Mouse (Mus musculus): Measurements from ENCODE around the gene Pgk1.
"Not testable (repeated sequence)": the region's sequence is repeated elsewhere in the genome, so short reads cannot be mapped to it uniquely, and the experiment has no call there.

Gene Pgk1

DNA sequence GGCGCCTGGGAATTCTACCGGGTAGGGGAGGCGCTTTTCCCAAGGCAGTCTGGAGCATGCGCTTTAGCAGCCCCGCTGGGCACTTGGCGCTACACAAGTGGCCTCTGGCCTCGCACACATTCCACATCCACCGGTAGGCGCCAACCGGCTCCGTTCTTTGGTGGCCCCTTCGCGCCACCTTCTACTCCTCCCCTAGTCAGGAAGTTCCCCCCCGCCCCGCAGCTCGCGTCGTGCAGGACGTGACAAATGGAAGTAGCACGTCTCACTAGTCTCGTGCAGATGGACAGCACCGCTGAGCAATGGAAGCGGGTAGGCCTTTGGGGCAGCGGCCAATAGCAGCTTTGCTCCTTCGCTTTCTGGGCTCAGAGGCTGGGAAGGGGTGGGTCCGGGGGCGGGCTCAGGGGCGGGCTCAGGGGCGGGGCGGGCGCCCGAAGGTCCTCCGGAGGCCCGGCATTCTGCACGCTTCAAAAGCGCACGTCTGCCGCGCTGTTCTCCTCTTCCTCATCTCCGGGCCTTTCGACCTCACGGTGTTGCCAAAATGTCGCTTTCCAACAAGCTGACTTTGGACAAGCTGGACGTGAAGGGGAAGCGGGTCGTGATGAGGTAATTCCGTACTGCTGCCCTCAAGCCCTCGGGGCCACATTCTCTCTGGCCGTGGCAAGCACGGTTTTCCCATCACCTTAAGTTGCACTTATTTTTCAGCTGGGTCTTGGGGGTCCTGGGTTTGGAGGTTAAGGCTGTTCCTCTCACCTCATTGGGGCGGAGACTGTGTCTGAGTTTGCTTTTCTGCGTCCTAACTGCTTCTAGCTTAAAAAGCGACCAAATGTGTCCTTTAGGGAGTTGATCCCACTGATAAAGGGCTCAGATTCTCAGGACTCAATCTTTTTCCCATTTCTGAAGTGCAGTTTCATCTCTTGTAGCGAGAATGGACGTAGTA, at the start of gene Pgk1:
Pgk1 (plus strand) TSS at position 388 of the 937 bp plus-strand sequence.
- peak; percentile 95 for DNase-seq

DNA sequence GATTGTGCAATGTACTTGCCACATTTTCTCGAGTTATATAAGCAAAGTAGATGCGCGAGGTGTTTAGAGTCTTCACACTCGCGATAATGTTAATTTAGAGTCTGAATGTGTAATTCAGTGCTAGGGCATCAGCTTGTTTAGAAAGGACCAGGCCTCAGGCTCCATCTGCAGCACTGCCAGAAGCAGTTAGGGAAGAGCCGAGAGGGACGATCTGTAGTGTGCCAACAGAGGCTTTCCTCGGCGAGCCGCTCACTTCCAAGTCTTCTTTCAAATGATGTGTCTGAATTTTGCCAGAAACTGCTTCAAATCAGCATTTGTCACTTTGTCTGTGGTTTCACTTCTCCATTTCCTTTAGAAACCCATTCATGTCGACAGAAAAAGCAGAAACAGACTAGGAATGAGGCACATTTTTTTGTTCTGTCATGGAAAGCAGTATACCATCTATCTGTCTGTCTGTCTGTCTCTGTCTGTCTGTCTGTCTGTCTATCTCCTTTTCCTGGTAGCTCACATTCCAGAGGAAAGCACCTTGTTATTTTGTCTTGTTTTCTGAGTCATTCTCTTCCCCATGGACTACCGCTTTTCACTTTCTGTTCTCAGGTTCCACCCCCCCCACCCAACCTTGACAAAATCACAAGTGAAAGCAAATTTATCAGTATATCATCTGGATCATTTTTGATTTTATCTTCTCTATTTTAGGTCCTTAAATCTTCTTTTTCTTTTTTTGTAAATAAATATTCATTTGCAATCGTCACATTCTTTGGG, 47.4 kb upstream of the Pgk1 start:
- no peak for DNase-seq

DNA sequence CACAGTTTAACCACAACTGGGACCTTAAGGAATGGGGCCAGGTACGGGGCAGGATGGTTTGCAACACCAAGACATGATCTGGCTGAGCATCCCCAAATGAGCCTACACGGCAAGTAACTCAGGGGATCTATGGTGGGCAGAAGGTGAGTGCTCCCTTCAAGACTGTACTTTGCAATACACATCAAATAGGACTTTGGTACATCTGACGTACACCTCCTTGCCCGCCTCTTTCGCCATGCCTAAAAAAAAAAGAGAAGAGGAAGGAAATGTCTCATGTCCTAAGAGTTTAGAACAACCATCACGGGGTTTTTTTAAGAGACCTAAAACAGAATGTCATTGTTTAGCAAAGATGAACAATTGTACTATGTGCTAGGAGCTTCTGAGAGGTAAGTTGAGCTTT, 44.0 kb upstream of the Pgk1 start, which contains the start of gene Tlr13:
Tlr13 (plus strand) TSS at position 269 of the 400 bp plus-strand sequence.
- DNase-seq, result no peak

DNA sequence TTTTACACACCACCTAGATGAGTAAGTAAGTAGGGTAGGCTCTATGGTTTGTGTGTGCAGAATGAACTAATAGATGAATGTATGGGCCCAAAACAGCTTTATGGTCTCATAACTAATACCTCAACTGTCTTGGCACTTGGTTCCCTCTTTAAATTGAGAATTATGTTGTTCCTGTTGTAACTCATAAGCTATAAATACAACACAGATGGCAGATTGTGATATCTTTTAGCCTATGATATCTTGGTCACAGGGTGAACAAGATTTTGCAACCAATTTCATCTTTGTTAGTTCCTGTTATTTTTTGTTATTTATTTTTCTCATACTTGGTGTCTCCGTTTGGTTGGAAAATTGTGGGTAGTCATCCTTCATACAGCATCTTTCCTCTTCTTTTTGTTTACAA, 38.7 kb upstream of the Pgk1 start:
- DNase-seq, result no peak

DNA sequence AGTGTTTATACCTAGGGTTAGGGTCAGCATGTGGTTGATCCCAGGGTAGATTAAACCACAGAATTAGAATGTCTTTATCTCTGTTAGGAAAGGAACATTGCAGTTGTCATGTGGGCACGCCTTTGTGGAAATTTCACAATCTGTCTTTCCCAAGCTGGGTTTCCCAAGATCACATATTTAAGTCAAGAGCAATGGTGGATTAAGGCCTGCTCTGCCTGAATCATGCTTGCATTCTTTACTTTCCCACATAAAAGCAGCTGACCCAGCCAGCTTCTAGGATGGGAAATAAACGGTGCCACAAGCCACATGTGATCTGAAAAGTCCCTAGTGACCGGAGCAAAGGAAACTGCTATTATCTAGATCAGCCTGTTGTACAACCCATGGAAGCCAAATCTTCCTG, 37.4 kb upstream of the Pgk1 start:
- DNase-seq, result no peak

DNA sequence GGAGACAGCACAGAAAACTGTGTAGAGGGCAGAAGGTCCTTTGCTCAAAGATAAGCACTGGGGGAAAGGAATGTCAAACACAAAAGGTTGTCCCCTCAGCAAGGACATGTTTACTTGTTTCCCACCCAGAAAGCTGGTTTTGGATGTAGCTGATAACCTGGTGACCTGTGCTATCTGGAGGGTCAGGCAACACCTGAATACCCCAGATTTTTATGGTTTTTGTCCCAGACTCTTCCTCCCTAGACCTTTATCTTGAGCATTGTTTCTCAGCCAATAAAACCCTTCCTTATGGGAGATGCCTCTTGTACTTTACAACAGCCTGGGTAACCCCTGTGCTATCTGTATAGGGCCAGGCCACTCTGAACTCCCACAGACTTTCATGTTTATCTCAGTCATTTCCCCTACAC, 32.7 kb upstream of the Pgk1 start:
- DNase-seq, result no peak

DNA sequence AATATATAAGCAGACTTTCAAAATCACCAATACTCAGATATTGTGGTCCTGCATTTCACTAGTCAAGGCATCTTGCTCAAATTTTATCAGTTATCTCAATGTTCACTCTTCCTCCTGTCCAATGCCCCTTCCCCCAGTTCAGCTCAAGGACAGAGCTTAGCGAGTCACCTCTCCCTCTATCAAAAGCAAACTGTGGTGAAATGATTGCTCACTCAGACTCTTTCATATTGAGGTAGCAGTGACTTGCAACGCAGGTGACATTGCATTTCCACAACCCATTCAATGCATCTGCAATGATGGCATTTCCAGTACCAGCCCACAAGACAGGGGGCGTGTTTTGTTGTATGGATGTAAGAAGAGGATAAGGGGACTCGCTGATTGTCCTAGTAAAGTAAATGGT, 31.0 kb upstream of the Pgk1 start:
- DNase-seq, result no peak

DNA sequence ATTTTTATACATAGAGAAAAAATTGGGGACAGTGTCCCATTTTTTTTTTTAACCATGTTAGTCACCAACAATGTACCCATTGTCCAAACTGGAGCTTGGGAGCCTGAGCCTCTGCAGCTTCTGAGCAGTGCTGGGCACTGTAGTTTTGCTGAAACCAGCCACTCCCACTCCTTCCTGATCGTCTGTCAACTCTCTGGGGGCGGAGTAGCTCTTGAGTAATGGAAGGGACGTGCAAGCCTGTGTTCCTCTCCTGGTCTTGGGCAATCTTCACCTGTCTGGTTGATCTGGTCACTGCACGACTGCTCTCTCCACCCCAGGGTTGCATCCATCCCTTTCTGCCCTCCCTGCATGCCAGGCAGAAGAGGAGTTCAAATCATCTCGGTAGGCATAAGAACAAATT, 22.9 kb upstream of the Pgk1 start:
- no peak for DNase-seq

DNA sequence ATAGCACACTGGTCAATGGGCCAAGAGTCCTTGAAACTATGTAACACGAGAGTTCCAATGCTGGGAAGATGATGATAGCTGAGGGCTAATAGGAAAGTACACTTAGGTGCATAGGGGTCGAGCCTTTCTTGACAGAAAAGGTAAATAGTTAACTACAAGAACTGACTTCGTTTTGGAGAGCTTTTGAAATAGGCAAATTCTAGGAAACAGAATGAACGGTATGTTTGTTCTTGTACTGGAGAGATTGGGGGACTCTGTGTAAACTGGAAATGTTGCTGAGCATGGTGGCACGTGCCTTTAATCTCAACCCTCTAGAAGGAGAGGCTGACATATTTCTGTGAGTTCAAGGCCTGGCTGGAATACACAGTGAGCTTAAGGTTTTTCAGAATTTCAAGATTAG, 22.3 kb upstream of the Pgk1 start:
- no peak for DNase-seq

DNA sequence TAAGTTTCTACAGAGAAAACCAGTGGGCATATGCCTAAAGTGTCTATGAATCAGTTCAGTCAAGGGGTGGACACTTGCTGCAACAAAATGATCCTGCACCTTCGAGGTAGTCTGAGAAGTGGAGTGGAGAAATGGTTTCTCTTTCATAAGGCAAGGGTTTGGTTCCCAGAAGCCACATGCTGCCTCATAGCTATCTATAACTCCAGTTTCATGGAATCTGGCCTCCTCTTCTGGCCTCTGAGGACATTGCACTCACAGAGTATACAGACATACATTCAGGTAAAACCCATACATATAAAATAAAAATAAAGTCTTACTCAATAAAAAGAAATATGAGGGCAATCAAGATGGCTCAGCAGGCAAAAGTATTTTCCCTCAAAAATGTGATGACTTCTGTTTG, 21.8 kb upstream of the Pgk1 start:
- no peak for DNase-seq

DNA sequence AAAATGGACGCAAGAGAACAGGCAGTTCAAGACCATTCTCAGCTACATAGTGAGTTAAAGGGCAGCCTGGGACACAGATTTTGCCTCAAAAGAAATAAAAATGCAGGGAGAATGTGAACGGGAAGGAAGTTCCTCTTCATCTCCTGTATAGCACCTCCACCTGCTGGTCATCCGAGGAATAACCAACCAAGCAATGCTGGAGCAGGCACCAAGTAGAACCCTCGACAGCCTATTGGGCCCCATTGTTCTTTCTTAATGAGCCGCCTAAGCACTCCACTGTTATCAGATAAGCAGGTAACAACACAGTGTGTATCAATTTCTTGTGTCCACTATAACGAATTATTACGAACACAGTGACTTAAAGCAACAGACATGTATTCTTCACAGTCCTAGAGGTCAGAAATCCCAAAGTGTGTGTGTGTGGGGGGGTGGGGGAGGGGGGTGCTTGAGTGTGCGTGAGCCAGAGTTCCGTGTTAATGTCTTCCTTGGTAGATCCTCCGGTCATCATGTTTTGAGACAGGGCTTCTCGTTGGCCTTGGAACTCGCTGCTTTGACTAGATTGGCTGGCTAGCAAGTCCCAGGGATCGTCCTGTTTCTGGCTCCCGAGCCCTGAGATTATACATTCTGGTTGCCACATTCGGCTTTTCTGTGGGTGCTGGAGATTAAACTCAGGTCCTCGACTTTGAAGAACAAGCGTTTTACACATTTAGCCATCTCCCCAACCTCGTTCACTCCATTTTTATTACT, 15.6 kb upstream of the Pgk1 start:
- DNase-seq, result peak; percentile 85

DNA sequence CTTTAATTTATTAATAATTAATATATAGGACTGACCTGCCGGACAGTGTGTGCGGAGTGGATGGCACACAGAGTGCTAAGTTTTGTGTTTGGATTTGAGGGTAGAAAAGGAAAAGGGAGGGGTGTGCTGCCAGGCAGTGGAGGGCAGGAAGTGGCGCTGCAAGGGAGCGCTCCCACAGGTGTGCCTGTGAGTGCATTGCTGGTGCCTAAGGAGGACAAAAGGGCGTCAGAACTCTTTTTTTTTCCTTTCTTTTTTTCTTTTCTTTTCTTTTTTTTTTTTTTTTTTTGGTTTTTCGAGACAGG, 15.1 kb upstream of the Pgk1 start:
- peak; percentile 9 for DNase-seq

DNA sequence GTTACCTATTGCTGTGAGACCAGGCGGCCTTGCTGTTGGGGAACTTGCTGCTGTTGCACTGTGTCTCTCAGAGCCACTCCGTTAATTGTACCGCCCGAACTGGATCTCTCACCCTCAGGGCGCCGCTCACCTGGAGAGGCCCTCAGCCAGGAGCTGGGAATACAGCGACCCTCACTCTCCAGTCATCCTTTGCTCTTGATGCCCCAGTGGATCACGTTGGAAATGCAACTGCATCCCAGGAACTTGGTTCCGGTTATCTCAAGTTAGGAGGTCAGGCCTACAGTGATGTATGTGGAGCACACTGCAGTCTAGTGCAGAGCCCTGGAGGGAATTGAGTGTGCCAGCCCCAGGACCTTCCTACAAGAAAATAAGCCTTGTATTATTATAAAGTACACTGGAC, 10.6 kb upstream of the Pgk1 start:
- DNase-seq, result no peak

DNA sequence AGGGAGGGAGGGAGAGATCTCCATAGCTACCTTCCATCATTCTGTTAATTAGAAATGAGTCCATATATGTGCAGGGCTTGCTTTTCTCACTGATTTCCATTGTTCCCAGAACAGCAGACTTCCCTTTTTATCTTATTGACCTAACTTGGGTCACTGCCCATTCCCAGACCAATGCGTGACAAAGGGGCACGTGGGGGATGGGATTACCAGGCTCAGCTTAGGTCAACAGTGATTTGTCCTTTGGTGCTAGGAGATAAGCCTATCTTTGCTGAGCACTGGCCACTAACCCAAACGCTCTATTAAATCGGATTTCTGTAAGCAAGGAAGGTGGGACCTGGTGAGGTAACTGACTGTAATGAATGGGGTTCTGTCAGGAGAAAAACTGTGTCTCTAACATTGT, 2.6 kb upstream of the Pgk1 start:
- no peak for DNase-seq

DNA sequence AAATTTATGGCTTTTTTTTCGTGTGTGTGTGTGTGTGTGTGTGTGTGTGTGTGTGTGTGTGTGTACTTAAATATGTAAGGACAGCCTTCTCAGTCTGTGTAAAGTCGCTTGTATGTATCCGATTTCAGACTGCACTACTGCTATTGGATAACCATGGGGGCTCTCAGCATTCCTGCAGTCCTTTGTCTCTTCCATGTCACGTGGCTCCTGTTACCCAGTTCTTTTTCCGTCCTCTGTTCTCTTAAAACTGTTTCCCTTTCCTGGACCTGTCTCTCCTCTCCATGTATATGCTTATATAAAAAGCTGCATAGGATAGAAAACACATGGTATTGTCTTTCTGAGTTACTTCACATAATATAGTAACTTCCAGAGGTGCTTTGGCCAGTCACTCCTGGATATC, 1.2 kb upstream of the Pgk1 start:
- no peak for DNase-seq

DNA sequence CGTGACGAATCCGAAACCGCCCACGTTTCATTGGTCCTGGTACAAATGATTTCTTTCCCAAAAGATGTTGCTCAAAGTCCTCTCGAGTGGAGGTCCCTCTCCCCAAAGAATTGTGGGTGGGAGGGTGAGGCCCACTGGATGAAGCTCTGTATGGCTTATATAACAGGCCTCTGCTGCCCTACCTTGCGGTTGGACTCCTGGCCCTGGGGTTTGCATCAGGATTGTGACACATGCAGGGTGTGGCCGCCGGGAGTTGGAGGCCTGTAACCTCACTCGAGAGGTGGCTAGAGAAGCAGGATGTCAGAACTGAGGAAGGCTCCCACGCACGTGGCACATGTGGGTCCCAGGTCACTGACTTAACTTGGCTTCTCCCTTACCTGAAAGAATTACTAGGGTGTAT, 837 bp downstream of the Pgk1 start:
- peak; percentile 36 for DNase-seq

DNA sequence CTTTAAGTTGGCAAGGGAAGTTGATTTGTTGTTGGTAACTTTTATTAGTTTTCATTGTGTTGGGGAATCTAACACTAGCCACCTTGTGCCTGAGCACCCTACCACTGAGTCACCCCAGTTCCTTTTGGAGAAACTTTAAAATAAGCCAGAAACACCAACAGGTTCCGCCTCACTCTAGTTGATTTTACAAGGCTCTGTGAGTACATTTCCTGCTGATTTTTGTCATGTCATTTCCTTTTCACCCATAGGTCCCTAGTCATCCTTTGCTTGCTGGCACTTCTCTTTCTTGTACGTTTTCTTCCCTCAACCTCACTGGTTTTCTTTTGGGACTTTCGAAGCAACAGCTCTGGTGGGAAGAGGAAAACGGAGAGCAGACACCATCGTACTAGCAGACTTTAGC, 2.5 kb downstream of the Pgk1 start:
- no peak for DNase-seq

DNA sequence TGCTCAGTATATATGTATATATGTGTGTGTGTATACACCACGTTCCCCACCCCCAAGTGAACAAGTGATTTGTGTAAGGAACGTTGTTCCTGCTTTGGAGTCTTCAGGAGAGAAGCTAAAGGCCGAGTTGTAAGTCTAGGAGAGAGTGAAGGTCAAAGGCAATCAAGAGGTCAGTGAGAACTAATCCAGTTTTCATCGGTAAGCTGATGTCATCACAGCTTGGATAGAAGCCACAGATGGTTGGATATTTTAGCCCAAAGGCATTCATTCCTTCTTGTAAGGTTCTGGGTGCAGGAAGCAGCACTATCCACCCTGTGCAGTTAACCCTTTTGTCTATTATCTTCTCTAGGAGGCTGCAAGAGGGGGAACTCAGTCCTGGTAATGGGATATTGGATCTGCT, 3.2 kb downstream of the Pgk1 start:
- DNase-seq, result no peak

DNA sequence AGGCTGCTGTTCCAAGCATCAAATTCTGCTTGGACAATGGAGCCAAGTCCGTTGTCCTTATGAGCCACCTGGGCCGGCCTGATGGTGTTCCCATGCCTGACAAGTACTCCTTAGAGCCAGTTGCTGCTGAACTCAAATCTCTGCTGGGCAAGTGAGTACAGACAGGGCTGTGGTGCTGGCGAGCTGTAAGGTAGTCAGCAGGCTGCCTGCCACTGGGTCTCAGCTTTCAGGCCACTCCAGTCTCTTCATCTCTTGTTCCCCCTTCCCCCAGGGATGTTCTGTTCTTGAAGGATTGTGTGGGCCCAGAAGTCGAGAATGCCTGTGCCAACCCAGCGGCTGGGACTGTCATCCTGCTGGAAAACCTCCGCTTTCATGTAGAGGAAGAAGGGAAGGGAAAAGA, 7.5 kb downstream of the Pgk1 start:
- DNase-seq, result not testable (repeated sequence)

DNA sequence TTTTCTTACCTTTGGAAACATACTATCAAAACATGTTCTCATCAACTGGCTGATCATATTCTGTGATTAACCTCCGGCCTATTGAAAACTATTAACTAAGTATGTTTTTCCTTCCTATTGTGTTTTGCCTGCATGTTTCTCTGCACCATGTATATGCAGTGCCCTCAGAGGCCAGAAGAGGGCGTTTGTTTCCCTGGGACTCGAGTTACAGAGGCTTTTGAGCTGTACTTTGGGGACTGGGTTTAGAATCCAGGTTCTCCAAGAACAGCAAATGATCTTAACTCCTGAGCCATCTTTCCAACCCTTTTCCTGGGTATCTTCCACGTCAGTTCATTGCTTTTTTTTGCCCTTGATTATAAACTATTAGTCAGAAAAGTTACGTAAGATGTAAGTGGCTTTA, 10.4 kb downstream of the Pgk1 start:
- no peak for DNase-seq

DNA sequence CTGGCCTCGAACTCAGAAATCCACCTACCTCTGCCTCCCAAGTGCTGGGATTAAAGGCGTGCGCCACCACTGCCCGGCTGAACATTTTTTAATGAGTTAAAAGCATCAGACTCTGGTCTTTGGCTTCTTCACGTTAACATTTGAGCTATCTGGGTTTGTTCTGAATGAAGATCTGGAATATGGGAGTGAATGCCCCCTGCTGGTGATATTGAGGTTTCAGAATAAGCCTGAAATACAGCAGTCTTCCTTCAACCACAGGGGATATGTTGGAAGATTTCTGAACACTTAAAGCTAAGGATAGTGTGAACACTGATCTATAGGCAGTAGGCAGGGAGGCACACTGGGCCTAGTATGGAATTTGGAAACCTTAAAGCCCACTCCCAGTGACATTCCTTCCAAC, 12.0 kb downstream of the Pgk1 start:
- no peak for DNase-seq

DNA sequence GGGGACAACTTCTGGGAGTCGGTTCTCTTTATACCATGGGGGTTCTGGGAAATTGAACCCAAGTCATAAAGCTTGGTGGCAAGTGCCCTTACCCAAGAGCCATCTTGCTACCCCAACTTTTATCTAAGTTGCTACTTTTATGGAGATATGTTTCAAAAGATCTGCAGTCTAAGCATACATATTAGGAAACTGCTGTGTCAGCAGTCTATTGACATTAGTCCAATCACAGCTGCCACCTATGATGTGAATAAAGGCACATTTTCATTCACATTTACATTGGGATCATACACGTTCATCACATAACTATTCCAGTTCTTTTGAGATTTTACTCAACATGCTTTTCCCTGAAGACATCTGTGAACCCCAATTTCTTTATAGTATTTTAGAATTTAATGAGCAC, 22.2 kb downstream of the Pgk1 start:
- no peak for DNase-seq

DNA sequence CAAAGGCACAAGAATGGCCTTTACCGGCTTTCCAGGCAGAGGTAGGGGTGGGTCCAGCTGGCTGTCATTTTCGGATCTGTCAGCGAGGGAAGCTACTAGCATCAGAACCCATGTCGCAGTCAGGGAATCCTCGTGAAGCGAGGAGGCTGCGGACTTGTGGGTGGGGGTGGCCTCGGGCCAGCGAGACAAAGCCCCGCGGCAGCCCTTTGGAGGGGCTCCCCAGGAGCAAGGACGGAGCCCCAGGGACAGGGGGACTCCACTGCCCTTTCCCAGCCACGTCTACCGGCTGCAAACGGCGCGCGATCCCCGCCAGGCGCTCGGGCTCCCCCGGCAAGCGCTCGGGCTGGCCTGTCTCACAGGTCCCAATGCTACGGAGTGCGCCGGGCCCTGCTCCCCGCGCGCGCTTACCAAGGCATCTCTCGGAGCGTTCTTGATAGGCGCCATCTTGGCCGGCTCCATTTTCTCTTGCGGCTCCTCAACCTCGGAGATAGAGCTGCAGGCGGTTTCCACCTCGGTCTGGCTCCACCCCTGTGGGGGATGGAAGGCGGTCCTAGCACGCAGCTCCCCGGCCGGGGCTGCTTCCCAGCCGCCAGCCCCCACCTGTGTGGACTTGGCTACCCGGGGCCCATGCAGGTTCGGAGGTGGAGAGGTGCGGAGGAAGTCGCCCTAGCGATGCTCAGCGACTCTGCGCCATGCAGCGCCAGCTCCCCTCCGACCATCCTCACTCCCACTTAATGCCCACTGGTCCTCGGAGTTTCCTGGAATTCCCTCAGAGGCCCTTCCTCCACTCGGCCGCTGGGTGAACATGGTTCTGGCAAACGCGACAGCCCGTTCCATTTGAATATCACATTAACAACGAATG, 32.5 kb downstream of the Pgk1 start:
- peak; percentile 81 for DNase-seq
